Mouse (Mus musculus) liver, adult 10 weeks (tissue): ENCODE data around the gene Trpm6. TPM values are rescaled to one million over a fixed set of nuclear protein-coding genes. Genes with fewer than 3 reads are reported as not detected.

Experiments
- polyA plus RNA-seq: library from polyadenylated mRNA; stranded (reverse); fragments of 350-450 nt; fragmentation: Illumina TruSeq; extraction: RNeasy Lipid Tissue Mini Kit (QIAGEN cat#74804); gene quantifications from one replicate; pipeline ENCODE4 v1.2.3, GENCODE M21; 2014; ENCODE audit warnings: low read depth, low replicate concordance

Trpm6 gene
- 0.77 TPM for polyA plus RNA-seq

DNA sequence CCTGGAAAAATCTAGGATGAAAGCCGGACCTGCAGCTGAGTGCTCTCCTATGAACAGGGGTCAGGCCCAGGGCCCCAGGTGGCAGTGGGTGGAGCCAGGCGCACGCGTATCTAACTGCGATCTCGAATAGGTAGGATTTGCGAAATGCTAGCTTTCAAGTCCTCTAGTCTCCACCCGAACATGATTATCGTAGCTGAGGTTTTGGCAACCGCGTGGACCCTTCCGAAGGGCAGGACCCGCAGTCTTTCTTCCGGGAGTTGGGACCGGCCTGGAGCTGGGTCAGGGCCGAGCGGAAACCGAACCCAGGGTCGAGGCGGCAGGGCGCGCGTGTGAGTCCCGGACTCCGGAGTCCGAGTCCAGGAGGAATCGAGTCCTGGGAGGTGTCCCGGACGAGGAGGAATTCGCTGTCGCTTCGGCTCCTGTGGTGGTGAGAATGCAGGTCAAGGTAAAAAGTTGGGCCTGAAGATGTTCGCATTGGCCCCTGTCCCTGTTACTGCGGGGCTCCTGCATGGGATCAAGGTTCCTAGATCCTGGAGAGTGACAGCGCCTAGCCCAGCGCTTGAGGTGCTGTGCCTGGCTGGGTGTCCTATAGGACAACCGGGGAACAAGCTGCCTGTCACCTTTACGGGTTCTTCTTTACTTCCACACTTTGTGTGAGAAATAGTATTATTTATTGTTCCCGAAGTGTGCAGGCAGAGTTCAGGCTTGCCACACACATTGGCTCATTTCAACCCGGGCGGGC is at the start of gene Trpm6:
Gene Trpm6 (plus strand): TSS at position 386 of the 742 bp plus-strand sequence.

DNA sequence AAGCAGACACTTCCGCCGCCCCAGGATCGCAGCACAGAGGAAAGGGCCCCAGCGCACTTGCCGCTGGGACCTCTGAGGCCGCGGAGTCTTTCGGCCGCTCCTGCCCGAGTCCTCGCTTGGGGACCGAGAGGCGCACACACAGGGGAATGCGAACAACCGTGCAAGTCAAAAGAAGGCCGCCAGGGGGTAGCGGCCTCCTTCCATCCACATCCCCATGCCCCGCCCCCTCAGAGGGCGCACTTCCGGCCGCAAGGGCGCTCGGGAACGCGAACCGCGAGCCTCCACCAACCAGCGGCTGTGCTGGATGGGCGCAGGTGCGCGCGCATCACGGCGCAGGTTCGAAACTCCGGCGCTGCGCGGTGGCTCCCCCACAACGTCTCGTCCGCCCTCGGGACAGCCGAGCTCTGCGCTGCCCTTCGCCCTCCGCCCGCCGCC is 36.9 kb upstream of the Trpm6 start, which contains the start of gene D030056L22Rik:
Gene D030056L22Rik (plus strand): TSS at position 328 of the 435 bp plus-strand sequence.

Other genes starting within 250 kb of the Trpm6 start
- gene Ostf1, start 118.2 kb upstream of the Trpm6 start, polyA plus RNA-seq, result 34.2 TPM
- gene Nmrk1, start 118.0 kb upstream of the Trpm6 start, polyA plus RNA-seq, result 31.8 TPM
- gene Carnmt1, start 79.2 kb upstream of the Trpm6 start, polyA plus RNA-seq, result 45.5 TPM
- gene D030056L22Rik, start 36.8 kb upstream of the Trpm6 start, polyA plus RNA-seq, result 17.6 TPM